Mouse (Mus musculus) cerebellum, postnatal 10 days (tissue): Measurements from ENCODE around the gene C1ql4.
A peak's percentile ranks its signal among the peaks of the same experiment; 100 is the strongest.
"Not testable (repeated sequence)": the region's sequence is repeated elsewhere in the genome, so short reads cannot be mapped to it uniquely, and the experiment has no call there.

Source experiments
- DNase-seq, 2 experiments: peaks; one replicate each; pipeline ENCODE4 v3.0.0; 2021; ENCODE audit warnings: mixed read lengths in 2 of 2

C1ql4 gene

DNA sequence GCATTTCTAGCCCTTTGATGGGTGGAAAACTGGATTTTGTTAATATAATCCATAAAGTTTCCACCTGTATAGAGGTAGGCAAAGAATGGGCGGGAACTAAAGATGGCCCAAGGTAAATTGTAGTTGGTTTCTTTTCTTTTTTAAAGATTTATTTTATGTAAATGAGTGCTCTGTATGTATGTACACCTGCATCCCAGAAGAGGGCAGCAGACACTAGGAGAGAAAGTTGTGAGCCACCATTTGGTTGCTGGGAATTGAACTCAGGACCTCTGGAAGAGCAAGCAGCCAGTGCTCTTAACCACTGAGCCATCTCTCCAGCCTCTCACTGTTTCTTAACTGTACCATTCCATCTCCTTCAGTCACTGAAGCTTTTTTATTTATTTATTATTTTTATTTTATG, 15.6 kb downstream of the C1ql4 start:
- DNase-seq, result no peak

DNA sequence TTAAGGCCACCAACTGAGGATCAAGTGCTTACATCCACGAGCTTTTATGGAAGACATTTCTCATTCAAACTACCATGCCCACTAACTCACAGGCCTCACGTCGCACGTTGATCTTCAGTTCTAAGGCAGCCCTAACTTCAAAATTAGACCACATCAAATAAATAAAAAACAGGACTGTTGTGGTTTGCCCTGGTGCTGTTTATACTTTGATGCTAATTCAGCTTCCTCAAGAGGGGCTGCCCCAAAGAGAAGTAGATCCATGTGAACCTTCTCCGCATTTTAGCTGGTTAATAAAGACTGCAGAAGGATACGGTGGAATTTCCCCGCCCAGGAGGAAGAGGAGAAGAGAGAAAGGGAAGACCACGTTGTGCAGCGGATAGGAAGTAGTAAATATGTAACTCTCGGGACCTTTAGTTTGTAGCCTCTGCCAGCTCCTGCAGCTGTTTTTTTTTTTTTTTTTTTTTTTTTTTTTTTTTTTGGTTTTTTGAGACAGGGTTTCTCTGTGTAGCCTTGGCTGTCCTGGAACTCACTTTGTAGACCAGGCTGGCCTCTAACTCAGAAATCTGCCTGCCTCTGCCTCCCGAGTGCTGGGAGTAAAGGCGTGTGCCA, 22.0 kb downstream of the C1ql4 start:
- no peak for DNase-seq

DNA sequence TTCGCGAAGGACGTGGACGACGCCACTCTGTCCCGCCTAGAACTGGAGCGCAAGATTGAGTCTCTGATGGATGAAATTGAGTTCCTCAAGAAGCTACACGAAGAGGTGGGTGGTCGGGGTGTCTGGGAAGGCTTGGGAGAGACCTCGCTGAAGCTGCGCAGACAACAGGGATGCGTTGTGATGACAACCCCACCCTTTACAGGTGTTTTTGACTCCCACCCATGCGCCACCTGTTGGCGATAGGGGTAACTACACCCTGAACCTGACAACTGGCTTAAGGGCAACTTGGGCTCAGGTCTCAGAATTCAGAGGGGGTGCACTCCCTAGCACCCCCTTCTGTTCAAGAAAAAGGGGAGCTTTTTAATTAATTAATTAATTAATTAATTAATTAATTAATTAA, 31.3 kb downstream of the C1ql4 start:
- DNase-seq, result peak; percentile 55 to 68

DNA sequence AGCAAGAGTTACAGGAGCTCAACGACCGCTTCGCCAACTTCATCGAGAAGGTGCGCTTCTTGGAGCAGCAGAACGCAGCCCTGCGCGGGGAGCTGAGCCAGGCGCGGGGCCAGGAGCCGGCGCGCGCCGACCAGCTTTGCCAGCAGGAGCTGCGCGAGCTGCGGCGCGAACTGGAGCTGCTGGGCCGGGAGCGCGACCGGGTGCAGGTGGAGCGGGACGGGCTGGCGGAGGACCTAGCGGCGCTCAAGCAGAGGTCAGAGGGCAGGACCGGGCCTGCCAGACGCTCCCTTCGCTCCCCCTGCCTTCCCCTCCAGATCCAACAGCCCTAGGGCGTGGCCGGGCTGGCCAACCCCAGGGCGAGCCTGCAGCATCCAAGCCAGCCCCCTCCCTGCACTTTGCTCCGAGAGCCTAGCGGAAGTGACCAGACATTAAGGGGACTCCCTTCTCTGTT, 32.1 kb downstream of the C1ql4 start:
- DNase-seq, result peak; percentile 63 to 73

DNA sequence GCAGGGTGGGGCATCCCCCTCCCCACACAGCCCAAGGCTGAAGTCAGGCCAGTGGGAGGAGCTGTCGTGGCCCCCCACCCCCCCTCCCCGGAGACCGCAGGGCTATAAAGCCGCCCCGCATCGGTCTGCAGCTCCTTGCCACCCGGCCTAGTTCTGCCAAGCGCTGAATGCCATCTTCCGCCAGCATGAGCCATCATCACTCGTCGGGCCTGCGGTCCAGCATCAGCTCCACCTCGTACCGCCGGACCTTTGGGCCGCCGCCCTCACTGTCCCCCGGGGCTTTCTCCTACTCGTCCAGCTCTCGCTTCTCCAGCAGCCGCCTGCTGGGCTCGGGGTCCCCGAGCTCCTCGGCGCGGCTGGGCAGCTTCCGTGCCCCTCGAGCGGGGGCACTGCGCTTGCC, 32.6 kb downstream of the C1ql4 start, which contains the start of gene Prph:
Prph (plus strand) TSS at position 135 of the 400 bp plus-strand sequence.
- peak in 1 of 2 experiments; percentile 46 for DNase-seq

DNA sequence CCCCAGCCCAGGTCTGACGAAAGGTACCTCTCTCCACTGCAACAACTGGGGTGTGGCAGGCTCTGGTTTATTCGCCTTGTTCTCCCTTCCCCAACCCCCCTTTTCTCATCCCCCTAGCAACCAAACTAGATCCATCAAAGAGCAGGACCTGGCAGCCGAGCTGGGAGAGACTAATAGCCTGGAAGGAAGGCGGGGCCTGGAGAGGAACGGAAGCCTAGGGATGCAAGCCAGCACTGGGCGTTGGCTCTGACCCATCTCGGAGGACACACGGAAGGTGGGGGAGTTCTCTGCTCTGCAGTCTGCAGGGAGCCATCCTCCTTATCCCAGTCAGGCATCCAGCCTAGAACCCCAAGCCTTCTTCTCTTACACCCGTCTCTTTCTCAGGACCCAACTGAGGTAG, 34.2 kb downstream of the C1ql4 start:
- peak; percentile 62 to 63 for DNase-seq

DNA sequence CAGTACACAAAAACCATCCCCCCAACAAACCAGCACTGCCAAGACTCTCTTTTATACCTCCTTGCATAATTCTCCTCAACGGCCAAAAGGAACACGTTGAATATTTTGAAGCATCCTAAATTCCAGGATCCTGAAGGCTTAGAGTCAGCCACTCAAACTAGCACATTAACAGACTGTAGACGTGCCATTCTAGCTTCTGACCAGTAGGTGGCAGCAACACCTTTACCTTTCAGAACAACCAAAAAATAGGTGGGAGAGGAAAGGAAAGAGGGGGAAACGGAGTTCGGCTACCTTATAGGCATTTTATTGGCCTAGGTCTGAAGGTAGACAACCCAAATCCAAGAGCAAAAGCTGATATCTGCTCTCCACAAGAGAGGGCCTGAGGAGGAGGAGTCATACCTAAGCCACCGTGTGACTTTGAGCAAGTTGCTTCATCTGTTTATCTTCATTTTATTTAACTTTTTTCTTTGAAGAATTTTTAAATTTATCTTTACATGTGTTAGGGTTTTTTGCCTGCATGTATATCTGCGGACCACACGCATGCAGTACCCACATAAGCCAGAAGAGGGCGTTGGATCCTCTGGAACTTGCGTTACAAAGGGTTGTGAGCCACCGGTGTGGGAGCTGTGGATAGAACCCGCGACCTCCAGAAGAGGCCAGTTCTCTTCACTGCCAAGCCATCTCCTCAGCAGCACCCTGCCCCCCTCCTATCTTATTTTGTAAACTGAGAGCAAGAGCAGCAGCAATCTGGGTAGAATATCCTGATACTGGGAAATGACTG, 38.0 kb downstream of the C1ql4 start:
- DNase-seq, result peak; percentile 74 to 79

DNA sequence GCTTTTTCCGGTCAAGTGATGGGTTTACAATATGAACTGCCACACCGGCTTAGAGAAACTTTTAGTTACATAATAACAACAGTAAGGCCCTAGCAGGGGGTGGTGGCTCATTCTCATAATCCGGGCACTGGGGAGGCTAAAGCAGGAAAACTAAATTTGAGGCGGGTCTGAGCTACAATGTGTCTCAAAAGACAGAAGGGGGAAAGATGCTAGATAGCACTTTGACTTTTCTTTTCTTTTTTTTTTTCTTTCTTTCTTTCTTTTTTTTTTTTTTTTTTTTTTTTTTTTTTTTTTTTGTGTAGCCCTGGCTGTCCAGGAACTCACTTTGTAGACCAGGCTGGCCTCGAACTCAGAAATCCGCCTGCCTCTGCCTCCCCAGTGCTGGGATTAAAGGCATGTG, 41.9 kb downstream of the C1ql4 start:
- not testable (repeated sequence) for DNase-seq

DNA sequence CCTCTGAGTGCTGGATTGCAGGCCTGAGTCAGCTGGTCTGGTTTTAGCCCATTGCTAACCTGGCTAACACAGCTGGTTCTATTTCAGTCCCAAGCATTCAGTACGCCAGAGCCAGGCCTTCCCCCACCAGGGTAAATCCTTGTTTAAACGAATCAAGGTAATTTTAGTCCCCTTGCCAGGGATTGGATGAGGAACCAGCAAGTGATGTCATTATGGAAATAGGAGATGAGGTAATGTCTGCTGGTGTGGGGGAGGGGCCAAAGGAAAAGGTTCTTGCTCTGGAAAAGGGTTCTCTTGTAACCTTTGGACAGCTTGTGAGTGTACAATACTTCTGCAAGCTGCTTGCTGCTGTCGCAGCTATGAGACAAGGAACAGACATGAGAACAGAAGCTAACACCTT, 42.8 kb downstream of the C1ql4 start:
- DNase-seq, result no peak

DNA sequence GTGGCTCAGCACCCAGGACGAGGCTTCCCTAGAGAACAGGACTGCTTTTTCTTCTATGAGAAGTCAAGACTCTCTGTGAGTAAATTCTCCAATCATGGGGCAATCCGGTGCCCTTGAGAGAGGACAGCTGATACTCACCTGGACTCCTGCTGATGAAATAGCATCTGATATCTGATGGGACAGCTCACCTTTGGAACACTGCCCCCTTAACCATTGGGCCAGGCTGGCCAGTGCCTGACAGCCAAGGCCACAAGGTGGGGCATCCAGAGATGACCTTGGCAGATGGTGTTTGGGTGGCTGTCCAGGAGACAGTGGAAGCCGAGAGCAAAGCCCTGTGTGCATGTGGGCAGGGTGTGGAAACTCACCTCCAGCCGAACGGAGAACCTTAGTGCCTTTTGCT, 45.3 kb downstream of the C1ql4 start:
- DNase-seq, result no peak

DNA sequence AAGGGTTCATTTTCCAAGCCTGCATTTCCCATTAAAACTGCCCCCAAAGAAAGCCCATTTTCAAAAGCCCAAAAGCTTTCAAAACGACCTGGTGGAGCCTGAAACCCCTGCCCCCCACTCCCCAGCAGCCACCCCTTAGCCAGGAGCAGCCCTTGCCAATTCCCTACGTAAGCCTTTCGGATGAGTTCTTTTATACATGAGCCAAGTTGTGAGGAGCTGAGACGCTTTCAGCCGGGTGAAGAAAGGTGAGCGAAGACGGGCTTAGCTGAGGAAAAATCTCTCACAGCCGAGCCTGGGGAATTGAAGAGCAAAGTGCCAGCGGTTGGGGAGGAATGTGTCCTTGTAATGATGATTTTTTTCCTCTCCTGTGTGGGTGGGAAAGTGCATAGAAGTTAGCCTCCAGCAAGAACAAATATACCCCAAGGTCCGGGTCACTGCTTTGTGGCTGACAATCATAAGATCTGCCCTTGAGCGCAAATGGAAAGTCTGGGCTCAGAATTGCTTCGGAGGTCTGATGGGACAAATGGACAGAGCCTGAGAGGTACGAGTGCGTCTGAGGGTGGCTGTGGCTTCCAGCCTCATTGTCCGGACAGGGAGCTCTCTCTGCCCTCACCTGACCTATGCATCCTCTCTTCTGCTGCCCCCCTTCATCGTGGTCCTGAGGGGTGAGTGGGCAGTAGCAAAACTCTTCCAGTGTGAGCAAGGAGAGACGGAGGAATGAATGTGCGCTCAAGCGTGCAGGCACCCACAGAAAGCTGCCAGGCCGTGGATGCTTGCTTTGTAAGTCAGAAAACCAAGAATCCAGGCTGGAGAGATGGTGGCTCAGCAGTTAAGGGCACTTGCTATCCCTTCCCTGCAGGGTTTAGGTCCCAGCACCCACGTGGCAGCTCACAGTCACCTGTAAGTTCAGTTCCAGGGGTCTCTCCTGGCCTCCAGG, 46.4 kb downstream of the C1ql4 start:
- peak in 1 of 2 experiments; percentile 54 for DNase-seq

DNA sequence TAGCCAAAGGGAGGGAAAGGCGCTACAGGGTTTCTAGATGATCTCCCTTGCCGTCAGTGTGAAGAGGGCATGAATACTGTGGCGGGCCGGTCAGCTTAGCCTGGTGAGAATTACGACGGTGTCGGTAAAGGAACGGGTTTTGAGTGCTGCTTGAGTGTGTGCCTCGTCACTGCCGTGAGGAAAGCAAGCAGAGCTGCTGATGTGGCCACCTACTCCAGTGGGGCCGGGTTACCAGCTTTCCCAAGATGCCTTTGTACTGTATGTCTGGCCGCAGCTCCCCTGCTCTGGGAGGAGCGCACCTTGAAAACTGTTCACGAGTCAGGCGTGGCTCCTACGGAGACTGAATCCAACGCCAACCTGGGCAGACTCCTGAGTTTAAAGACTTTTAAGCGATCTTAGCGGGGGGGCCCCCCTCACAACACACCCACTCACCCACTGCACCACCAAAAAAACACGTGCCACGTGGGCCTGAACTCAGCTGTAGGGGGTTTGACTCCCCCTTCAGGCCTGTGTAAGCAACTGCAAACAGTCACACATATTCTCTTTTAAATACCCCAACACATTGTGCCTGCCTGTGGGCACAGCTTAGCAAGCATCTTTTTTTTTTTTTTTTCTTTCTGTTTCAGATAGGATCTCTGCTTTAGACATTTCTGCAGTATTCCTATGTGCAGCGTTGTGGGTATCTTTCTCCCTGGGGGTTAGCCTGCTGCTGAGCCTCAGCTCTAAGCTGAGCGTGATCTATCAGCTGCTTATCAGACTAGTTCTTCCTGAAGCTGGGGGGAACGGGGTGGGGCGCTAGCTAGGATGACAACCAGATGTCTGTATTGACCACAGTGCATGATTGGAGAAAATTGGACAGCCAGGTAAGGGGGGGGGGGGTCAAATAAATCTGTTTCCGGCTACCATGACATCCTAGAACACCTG, 47.4 kb downstream of the C1ql4 start:
- no peak for DNase-seq

DNA sequence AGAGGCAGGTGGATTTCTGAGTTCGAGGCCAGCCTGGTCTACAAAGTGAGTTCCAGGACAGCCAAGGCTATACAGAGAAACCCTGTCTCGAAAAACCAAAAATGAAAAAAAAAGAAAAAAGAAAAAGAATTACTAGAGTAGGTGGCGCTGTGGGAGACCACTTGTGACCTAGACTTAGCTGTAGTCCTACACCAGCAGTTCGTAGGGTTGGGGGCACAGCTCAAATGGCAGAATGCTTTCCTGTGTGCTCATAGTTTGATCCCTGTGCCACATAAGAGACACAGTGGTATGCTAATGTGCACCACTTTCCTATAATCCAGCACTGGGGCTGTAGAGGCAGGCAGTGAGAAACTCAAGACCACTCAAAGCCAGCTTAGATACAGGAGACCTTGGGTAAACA, 48.3 kb downstream of the C1ql4 start:
- no peak for DNase-seq

DNA sequence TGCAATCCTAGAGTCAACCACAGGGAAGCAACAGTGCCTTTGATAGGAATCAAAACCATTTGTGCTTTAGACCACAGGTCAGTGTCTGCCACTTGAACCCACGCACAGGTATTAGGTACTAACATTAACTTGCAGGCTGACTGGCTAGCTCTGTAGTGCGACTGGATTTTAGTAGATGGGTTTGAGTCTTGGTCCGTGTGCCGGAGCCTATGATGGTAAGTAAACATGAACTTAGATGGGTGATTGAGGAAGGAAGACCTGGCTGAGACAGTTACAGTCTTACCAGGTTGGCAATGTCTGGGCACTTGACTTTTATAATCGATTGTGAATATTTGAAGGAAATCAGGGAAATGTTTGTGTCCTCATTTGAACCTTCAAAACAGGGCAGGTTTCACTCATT, 48.8 kb downstream of the C1ql4 start:
- DNase-seq, result no peak

DNA sequence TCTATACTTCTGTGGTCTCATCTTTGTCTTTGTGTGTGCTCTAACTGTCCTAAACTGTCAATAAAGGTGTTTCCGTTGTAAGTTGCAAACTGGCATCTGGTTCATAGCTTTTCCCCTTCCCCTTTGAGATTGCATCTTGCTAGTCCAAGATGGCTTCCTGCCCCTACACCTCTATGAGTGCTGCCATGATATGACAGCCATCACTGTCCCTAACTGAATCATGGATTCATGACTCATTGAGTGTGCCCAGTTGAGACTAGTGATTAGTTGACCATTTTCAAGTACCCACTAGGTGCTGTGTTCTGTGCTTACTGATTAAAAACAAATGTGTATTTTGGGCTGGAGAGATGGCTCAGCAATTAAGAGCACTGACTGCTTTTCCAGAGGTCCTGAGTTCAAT, 49.6 kb downstream of the C1ql4 start:
- DNase-seq, result no peak

DNA sequence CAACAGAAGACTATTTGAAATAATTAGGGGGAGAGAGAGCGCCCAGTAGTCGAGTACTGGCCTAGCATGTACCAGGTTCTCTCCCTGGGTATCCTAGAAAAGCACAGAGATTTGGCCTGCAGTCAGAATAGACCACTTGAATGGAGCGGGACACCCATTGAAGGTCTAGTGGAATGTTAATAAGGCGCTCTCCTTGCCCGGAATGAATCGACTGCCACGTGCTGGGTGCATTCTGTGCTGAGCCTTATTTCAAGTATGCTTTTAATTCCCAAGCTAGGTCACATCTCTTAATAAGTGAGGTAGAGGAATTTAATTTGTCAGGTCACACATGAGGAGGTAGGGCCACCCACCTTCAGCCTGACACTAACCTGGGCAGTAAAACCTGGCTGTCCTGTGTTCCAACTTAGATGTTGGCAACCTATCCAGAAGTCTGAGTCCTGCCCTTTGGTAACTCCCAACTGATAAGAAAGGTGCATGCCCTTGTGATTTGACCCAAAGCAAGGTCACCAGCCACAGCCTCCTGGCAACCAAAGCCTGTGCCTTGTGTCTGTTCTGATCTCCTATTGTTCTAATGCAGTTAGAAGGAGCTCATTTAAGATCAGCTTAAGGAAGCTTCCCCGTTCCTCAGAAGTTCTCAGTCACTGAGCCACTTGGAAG, 51.2 kb downstream of the C1ql4 start:
- DNase-seq, result no peak

DNA sequence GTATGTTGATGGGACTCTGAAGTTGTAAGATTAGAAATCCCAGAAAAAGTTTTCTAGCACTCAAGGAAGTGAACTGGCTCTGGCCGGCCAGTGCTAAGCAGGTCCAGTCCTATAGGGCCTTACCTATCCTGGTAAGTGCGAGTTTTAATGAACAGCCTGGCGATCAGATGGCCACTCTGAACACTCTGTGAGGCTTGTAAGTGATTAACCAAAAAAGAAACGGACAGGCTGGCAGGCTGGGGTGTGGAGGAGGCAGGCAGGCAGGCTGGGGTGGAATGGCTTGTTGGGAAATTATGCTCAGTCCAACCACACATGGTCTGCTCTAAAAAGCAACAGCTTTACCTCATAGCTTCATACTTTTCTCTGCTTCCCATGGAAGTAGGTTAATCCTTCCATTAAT, 52.2 kb downstream of the C1ql4 start:
- DNase-seq, result no peak
